Mouse (Mus musculus) embryonic facial prominence, embryonic 12.5 days (tissue): ENCODE data around the gene Vmn1r41. TPM values are rescaled to one million over a fixed set of nuclear protein-coding genes. Genes with fewer than 3 reads are reported as not detected.

Experiments used
- ATAC-seq: fragments of 200-750 bp; cut with Nextera tagmentation; 2 replicates; pipeline ENCODE4 v1.8.0; 2017; ENCODE audit not compliant: insufficient number of reproducible peaks, insufficient read depth, low FRiP score, low TSS enrichment
- H3K27ac ChIP-seq: fragments of 300-500 bp; sonication (generic); 2 replicates; pipeline ENCODE4 v1.5.1; 2016; ENCODE audit warnings: mild to moderate bottlenecking
- H3K27me3 ChIP-seq: fragments of 300-500 bp; sonication (generic); 2 replicates; pipeline ENCODE4 v1.6.1; 2016; ENCODE audit warnings: mild to moderate bottlenecking, moderate library complexity
- H3K36me3 ChIP-seq: fragments of 300-500 bp; sonication (generic); 2 replicates; pipeline ENCODE4 v1.6.1; 2016; ENCODE audit warnings: mild to moderate bottlenecking
- H3K4me1 ChIP-seq: fragments of 300-500 bp; sonication (generic); 2 replicates; pipeline ENCODE4 v1.6.1; 2016
- H3K4me2 ChIP-seq: fragments of 300-500 bp; sonication (generic); replicated peaks from 2 replicates; pipeline ENCODE4 v1.6.1; 2016; ENCODE audit warnings: mild to moderate bottlenecking, moderate library complexity
- H3K4me3 ChIP-seq: fragments of 300-500 bp; sonication (generic); 2 replicates; pipeline ENCODE4 v1.5.1; 2016; ENCODE audit warnings: mild to moderate bottlenecking
- H3K9ac ChIP-seq: fragments of 300-500 bp; sonication (generic); 2 replicates; pipeline ENCODE4 v1.6.1; 2016; ENCODE audit warnings: mild to moderate bottlenecking, moderate library complexity
- H3K9me3 ChIP-seq: fragments of 300-500 bp; sonication (generic); 2 replicates; pipeline ENCODE4 v1.6.1; 2016; ENCODE audit warnings: mild to moderate bottlenecking, moderate library complexity
- WGBS: fragments of 180-500 bp; shearing (Covaris S2); methylation state at CpG from one replicate; pipeline ENCODE4 v1.1.7; 2016; 5-methylcytosine and 5-hydroxymethylcytosine counted together
- polyA plus RNA-seq: library from polyadenylated mRNA; unstranded; fragments of >200 nt; fragmentation: Nextera tagmentation; extraction: Ambion mirVana; gene quantifications from 2 replicates; pipeline ENCODE4 v1.2.1, GENCODE M21; 2016

Vmn1r41 gene
- polyA plus RNA-seq, result not detected in 2 replicates

DNA sequence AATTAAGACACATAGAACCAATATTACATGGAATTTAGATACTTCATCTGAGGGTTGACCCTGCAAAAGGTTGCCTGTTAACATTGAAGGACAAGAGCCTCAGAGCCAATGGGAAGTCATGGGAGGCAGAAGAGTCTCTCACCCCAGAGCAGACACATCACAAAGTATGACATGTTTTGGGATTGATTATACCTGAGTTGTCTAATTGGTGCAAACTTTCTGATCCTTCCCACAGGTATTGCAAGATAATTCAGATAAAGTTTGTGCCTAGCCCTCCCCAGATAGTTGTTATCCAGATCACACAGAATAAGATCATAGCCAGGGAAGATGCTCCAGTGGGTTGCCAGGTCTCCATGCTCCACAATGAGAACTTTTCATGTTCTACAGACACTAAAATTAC, at the start of gene Vmn1r41:
Vmn1r41 (plus strand) TSS at position 301 of the 400 bp plus-strand sequence.
- Histone ChIP-seq H3K9ac (no peak within 1 kb of the TSS), H3K27me3 (no peaks in the 10 kb centered on the region), H3K27ac (no peak within 1 kb of the TSS), H3K4me3 (no peak within 1 kb of the TSS), H3K4me1 (no peaks in the 10 kb centered on the region), H3K36me3 (no peaks in the 10 kb centered on the region), H3K4me2 (no peak within 1 kb of the TSS), H3K9me3 (no peaks in the 10 kb centered on the region)
- no peak for ATAC-seq

DNA sequence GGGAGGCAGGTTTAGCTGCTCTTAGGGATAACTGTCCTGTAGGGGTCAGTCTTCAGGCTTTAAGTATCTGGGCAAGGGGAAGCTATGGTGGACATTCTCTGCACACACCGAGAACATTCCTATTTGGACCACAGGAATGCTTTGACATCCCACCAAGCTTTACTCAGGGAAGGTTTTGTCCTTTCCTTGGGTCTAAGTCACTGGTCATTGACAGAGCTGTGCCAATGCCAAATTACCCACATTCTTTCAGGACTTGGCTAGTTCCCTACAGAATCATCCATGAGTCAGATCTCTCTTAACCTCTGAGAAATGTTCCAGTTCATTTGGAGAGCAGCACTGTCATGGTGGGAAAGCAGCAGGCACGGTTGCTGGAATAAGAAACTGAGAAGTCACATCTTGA, 33.9 kb upstream of the Vmn1r41 start:
- Histone ChIP-seq H3K36me3 (no peaks in the 10 kb centered on the region), H3K9ac (no peak overlapping the region), H3K27me3 (no peaks in the 10 kb centered on the region), H3K4me3 (no peak overlapping the region), H3K27ac (no peak overlapping the region), H3K4me1 (no peaks in the 10 kb centered on the region), H3K9me3 (no peaks in the 10 kb centered on the region), H3K4me2 (no peak overlapping the region)
- ATAC-seq, result no peak
- 70% methylated on average over 2 of the region's 2 CpGs for WGBS

DNA sequence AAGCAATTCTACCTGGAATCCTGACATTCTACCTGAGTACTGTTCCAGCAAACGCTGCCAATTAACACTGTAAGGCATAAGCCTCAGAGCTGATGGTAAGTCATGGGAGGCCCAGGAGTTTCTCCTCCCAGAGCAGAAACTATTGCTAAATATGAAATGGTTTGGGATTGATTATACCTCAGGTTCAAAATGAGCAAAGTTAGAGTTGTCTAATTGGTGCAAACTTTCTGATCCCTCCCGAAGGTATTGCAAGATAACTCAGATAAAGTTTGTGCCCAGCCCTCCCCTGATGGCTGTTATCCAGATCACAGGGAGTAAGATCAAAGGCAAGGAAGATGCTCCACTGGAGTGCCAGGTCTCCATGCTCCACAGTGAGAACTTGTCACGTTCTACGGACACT, 33.3 kb upstream of the Vmn1r41 start, which contains the start of gene Vmn1r40:
Vmn1r40 (plus strand) TSS at position 301 of the 400 bp plus-strand sequence.
- no peaks in the 10 kb centered on the region for H3K27me3 ChIP-seq
- WGBS, result 82% methylated on average over 4 of the region's 4 CpGs
- ATAC-seq, result no peak
- no peak within 1 kb of the TSS for H3K4me3 ChIP-seq
- H3K9ac ChIP-seq, result no peak within 1 kb of the TSS
- H3K36me3 ChIP-seq, result no peaks in the 10 kb centered on the region
- H3K4me1 ChIP-seq, result no peaks in the 10 kb centered on the region
- H3K4me2 ChIP-seq, result no peak within 1 kb of the TSS
- H3K27ac ChIP-seq, result no peak within 1 kb of the TSS
- H3K9me3 ChIP-seq, result no peaks in the 10 kb centered on the region

DNA sequence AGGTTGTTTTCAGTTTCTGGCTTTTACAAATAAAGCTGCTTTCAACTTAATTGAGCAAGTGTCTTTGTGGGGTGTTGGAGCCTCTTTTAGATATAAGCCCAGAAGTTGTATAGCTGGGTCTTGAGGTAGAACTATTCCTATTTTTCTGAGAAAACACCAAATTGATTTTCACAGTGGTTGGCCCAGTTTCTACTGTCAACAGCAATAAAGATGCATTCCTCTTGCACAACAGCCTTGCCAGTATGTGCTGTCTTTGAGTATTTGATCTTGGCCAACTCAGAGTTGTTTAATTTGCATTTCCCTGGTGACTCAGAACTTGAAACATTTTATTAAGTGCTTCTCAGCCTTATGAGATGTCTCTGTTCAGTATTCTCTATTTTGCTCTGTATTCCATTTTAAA, 22.5 kb upstream of the Vmn1r41 start:
- Histone ChIP-seq H3K27me3 (no peaks in the 10 kb centered on the region), H3K27ac (no peak overlapping the region), H3K4me1 (no peaks in the 10 kb centered on the region), H3K9me3 (no peaks in the 10 kb centered on the region), H3K4me2 (no peak overlapping the region), H3K9ac (no peak overlapping the region), H3K4me3 (no peak overlapping the region), H3K36me3 (no peaks in the 10 kb centered on the region)
- ATAC-seq, result no peak

DNA sequence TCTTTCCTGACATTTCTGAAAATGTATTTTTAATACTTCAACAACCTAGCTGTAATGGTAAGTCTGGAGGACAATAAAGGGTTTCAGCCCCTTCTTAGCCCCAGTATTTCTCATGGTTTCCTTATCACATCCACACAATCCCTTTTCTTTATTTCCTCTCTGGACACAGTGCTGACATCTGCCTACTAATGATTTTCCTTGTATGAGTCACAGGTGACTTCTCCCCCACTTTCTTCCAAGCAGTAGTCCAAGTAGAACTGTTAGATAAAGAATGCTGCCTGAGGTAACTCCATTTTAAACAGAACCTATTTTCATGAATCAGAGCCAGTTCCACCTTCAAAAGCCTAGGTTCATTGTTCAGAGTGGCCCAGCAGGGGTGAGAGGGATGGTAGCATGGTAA, 2.2 kb downstream of the Vmn1r41 start:
- Histone ChIP-seq H3K9ac (no peak overlapping the region), H3K36me3 (no peaks in the 10 kb centered on the region), H3K4me3 (no peak overlapping the region), H3K27me3 (no peaks in the 10 kb centered on the region), H3K9me3 (no peaks in the 10 kb centered on the region), H3K4me2 (no peak overlapping the region), H3K4me1 (no peaks in the 10 kb centered on the region), H3K27ac (no peak overlapping the region)
- ATAC-seq, result no peak

DNA sequence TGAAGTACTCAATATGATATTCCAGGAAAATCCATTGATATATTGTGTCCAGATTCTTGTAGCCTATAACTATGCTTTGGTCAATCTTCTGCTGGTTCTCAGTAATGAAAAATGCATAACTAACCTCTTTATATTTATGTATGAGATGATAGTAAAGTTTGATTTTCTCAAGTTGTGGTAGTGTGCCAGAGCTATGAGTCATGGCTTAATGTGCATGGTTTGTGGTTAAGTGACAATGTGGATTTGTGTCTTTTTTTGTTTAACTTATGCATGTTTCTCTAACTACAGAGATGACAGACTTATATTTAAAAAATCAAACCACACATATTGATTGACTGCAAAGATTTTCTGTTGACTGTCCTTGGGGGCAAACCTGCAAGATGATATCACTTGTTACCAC, 49.7 kb downstream of the Vmn1r41 start:
- H3K36me3 ChIP-seq, result no peaks in the 10 kb centered on the region
- H3K27ac ChIP-seq, result no peak overlapping the region
- H3K9me3 ChIP-seq, result no peaks in the 10 kb centered on the region
- no peaks in the 10 kb centered on the region for H3K27me3 ChIP-seq
- H3K4me3 ChIP-seq, result no peak overlapping the region
- no peaks in the 10 kb centered on the region for H3K4me1 ChIP-seq
- H3K4me2 ChIP-seq, result no peak overlapping the region
- ATAC-seq, result no peak
- no peak overlapping the region for H3K9ac ChIP-seq

Other genes starting within 250 kb of the Vmn1r41 start
- 55.9 and 65.9 TPM in 2 replicates for gene Chchd6, start 145.1 kb upstream of the Vmn1r41 start, polyA plus RNA-seq
- 11.5 and 12.5 TPM in 2 replicates for gene Txnrd3, start 96.8 kb upstream of the Vmn1r41 start, polyA plus RNA-seq
- gene Vmn1r40, start 33.2 kb upstream of the Vmn1r41 start, polyA plus RNA-seq, result not detected in 2 replicates
- not detected in 2 replicates for gene Vmn1r42, start 135.6 kb downstream of the Vmn1r41 start, polyA plus RNA-seq
- not detected in 2 replicates for gene Vmn1r43, start 135.6 kb downstream of the Vmn1r41 start, polyA plus RNA-seq
- gene Vmn1r44, start 142.9 kb downstream of the Vmn1r41 start, polyA plus RNA-seq, result not detected in 2 replicates
- gene Vmn1r45, start 199.8 kb downstream of the Vmn1r41 start, polyA plus RNA-seq, result not detected in 2 replicates
- gene Vmn1r46, start 228.5 kb downstream of the Vmn1r41 start, polyA plus RNA-seq, result not detected in 2 replicates